Mouse (Mus musculus) 3134 (cell line): Measurements from ENCODE around the gene Plxnd1.

Source experiments
- DNase-seq: peaks from one replicate; pipeline ENCODE4 v3.0.0-alpha.2; 2011; ENCODE audit warnings: low spot score; ENCODE audit not compliant: insufficient read length; ENCODE audit errors: extremely low read depth

Plxnd1 gene

GRCm38 (mm10) chr6:116000851-116001250, 6.0 kb upstream of the Plxnd1 start:
- no peak for DNase-seq

- DNase-seq: no peak
Measured at GRCm38 (mm10) chr6:115999227-115999626, 4.4 kb upstream of the Plxnd1 start.

DNA sequence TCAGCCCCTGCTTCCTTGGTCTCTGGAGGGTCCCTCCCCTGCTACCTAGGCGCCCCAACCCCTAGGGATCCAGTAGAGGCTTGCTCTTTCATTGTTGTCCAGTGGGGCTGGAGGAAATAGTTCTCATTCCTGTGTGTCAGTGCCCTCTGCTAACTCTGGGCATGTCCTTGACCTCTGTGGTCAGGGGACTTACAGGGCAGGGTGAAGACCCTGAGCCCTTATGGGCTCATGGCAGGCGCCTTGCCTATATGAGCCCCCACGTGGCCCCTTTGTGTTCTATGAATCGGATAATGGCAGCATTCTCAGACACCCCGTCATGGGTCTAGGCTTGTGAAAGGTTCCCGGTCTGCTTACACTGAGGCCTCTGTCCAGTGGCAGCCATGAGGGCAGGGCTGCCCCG, 4.0 kb upstream of the Plxnd1 start:
- no peak for DNase-seq

DNA sequence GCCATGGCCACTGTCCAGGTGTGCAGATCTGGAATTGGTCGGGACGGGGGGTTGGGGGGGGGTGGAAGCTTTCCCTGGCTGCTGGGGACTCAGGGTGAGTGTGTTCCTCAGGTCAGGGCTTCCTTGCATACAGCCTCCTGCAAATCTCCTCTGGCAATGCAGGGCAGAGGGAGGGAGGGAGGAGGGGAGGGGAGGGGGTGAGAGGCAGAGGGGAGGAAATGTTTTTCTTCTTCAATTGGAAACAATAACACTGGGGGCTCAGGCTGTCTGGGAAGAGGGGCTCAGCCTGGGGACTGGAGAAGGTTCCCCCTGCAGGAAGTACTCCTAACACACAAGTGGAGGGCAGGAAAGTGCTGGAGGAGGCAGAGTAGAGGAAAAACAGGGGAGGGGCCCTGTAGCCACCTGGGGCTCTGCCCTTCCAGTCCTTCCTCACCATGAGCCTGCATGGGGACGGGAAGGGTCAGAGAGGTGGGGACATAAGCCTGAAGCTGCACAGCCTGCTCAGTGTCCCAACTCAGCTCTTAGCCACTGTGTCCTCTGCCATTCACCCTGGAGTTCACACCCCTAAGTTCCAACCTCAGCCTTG, 3.0 kb upstream of the Plxnd1 start:
- DNase-seq: no peak

- peak; percentile 83 for DNase-seq
Measured at GRCm38 (mm10) chr6:115996171-115996851, 1.5 kb upstream of the Plxnd1 start.

GRCm38 (mm10) chr6:115995531-115995941, 731 bp upstream of the Plxnd1 start:
- no peak for DNase-seq

- DNase-seq: peak; percentile 80
Measured at GRCm38 (mm10) chr6:115994146-115994876, 494 bp downstream of the Plxnd1 start.

GRCm38 (mm10) chr6:115993463-115994145, 1.2 kb downstream of the Plxnd1 start:
- no peak for DNase-seq

DNA sequence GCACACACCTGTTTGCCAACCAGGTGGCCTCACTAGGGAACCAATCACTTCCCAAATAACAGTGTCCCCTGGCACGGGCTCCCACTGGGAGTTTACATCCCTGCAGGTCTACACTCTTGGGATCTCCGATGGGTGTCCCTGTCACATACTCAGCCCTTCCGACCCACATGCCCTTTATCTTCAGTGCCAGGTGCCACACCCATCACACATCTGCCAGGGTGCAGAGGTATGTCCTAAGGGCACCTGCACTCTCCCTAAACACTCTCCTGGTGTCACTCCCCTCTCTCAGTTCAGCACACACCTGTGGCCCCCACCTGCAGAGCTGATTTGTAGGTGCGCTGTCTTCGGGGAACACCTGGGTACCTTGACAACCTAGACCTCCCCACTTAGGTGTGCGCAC, 1.8 kb downstream of the Plxnd1 start:
- DNase-seq: no peak

GRCm38 (mm10) chr6:115991881-115992620, 2.8 kb downstream of the Plxnd1 start:
- no peak for DNase-seq

GRCm38 (mm10) chr6:115991108-115991880, 3.5 kb downstream of the Plxnd1 start:
- peak; percentile 82 for DNase-seq

GRCm38 (mm10) chr6:115990479-115990878, 4.3 kb downstream of the Plxnd1 start:
- no peak for DNase-seq

DNA sequence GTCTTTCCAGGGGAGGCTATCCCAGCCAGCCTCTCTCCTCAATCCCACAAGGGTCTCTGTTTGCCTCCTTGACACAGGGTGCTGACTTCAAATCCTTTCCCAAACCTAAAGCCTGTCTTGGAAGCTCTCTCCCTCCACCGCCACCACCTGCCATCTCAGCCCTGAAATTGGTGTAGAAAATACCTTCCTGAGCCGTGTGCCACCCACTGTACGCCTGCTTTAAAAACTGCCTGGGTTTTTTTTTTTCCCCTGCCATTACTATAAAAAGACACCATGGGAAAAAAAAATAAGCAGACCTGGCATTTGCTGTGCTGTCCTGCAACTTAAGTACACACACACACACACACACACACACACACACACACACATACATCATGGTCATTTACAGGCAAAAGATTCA, 4.7 kb downstream of the Plxnd1 start:
- no peak for DNase-seq

- DNase-seq: no peak
Measured at GRCm38 (mm10) chr6:115989607-115990006, 5.2 kb downstream of the Plxnd1 start.

DNA sequence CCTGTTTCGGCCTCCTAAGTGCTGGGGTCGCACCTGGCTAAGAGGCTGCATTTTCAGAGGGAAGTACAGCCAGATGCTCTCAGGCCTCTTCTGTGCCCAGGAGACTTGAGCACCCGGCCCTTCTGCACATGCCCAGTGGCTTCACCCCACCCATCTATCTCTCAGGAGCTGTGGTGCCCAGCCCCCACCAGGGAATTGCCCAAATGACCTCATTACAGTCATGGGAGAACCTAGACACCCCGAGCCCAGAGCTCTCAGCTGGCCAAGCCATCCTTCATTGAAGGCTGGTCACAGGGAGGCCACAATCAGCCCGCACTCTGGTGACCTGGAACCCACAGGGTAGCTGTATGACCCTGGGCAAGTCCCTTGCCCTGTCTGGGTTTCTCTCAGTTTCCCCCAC, 5.8 kb downstream of the Plxnd1 start:
- DNase-seq: no peak

DNA sequence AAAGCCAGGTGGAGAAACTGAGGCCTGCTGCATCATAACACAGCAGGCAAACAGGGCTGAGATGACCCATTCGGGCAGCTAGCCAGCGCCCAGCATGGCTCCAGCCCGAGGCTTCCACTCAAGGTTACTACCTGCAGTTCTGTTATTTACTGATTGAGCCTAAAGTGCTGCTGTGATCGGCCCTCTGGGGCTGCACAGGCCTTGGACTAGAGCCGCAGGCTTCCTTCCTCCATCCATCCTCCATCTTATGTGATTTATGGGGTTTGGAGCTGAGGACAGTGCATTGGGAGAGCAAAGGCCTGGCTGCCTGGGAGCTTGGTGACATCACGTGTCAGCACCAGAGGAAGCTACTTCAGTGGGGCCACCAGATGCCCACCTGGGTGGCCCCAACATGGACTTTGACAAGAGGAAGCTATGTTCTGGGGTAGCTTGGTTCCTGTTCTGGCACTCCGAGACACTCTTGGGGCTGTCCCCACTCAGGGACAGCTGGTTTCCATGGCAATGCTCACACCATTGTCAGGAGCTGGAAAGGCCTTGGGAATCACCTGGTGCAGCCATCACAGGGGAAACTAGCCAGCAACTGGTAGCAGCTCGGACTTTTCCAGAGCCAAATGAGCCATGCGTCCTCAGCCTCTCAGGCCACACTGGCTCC, 7.6 kb downstream of the Plxnd1 start:
- DNase-seq: no peak

- DNase-seq: peak; percentile 71
Measured at GRCm38 (mm10) chr6:115986472-115987095, 8.2 kb downstream of the Plxnd1 start.

GRCm38 (mm10) chr6:115985622-115986021, 9.2 kb downstream of the Plxnd1 start:
- no peak for DNase-seq

DNA sequence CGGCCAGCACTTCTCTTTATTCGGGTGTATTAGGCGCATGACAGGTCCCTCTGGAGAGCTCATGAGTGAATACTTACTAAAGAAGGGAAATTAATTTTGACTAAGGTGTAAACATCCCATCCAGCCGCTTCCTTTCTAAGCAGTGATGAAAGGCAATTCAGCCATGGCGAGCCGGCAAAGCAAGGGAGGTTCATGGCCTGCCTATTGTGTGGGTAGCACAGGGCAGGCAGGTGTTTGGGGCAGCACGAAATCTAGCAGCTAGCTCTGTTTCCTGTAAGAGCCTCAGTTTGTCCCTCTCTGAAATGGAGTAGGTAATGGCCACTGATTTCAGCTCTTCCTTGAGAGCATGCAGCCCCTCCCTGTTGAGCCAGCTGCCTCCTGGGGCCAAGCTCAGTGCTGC, 10.2 kb downstream of the Plxnd1 start:
- no peak for DNase-seq
